Mouse (Mus musculus) forebrain, embryonic 14.5 days (tissue): ENCODE results near the gene H2-Q10. TPM values are rescaled to one million over a fixed set of nuclear protein-coding genes. Genes with fewer than 3 reads are reported as not detected.

Source experiments
- ATAC-seq: fragments of 200-750 bp; cut with Nextera tagmentation; 2 replicates; pipeline ENCODE4 v1.8.0; 2017; ENCODE audit warnings: mild to moderate bottlenecking, moderate library complexity
- DNase-seq: peaks from one replicate; pipeline ENCODE4 v3.0.0-alpha.2; 2015; ENCODE audit warnings: low spot score
- H3K27ac ChIP-seq: fragments of 300-500 bp; sonication (generic); 2 replicates; pipeline ENCODE4 v1.5.1; 2014; ENCODE audit warnings: low read depth, mild to moderate bottlenecking, control low read depth, low read length, moderate library complexity
- H3K27me3 ChIP-seq: fragments of 300-500 bp; sonication (generic); replicated peaks from 2 replicates; pipeline ENCODE4 v1.6.1; 2014; ENCODE audit warnings: low read length, control low read depth, mixed read lengths; ENCODE audit not compliant: control insufficient read depth, insufficient read depth
- H3K36me3 ChIP-seq: fragments of 300-500 bp; sonication (generic); 2 replicates; pipeline ENCODE4 v1.6.1; 2014; ENCODE audit warnings: low read length, control low read depth; ENCODE audit not compliant: control insufficient read depth, insufficient read depth
- H3K4me1 ChIP-seq: fragments of 300-500 bp; sonication (generic); 2 replicates; pipeline ENCODE4 v1.6.1; 2014; ENCODE audit warnings: antibody characterized with exemption, low read length, control low read depth; ENCODE audit not compliant: control insufficient read depth, insufficient read depth
- H3K4me2 ChIP-seq: fragments of 300-500 bp; sonication (generic); 2 replicates; pipeline ENCODE4 v1.6.1; 2014; ENCODE audit warnings: mild to moderate bottlenecking, control low read depth, low read length
- H3K4me3 ChIP-seq: fragments of 300-500 bp; sonication (generic); 2 replicates; pipeline ENCODE4 v1.5.1; 2014; ENCODE audit warnings: low read depth, low read length, control low read depth
- H3K9ac ChIP-seq: fragments of 300-500 bp; sonication (generic); 2 replicates; pipeline ENCODE4 v1.6.1; 2014; ENCODE audit warnings: mild to moderate bottlenecking, low read length, control low read depth, moderate library complexity
- H3K9me3 ChIP-seq: fragments of 300-500 bp; sonication (generic); replicated peaks from 2 replicates; pipeline ENCODE4 v1.6.1; 2016; ENCODE audit warnings: low read length, control low read depth, mixed read lengths; ENCODE audit not compliant: control insufficient read depth
- WGBS: fragments of 180-500 bp; shearing (Covaris S2); extraction: QIAGEN DNeasy Blood & Tissue Kit; methylation state at CpG from one replicate; pipeline ENCODE4 v1.1.7; 2014; 5-methylcytosine and 5-hydroxymethylcytosine counted together
- polyA plus RNA-seq: library from polyadenylated mRNA; unstranded; fragments of >200 nt; fragmentation: Nextera tagmentation; extraction: Ambion mirVana; gene quantifications from 2 replicates; pipeline ENCODE4 v1.2.1, GENCODE M21; 2014

Gene H2-Q10
- polyA plus RNA-seq, 1 experiment from 2014 or later: 0.23 TPM

DNA sequence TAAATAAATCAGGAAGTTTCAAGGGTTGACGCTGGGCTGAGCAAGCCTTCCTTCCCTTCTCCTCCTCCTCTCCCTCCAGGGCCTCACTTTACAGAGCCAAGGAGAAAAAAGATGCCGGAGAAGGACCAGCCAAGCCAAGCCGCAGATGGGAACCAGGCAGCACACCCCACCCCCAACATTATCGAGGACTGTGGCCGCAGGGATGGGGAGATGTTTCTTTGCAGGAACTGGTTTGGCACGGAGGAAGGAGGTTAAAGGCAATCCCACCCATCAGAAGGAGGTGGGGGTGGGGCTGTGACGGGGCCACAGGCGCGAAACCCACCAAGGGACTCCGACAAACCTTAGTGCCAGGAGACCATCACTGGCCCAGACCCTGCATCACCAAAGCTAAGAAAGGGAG lies 16.8 kb downstream of the H2-Q10 start:
- no peak overlapping the region for H3K27ac ChIP-seq
- H3K4me3 ChIP-seq: no peak overlapping the region
- H3K4me1 ChIP-seq: no peaks in the 10 kb centered on the region
- DNase-seq: no peak
- H3K4me2 ChIP-seq: no peak overlapping the region
- H3K36me3 ChIP-seq: no peaks in the 10 kb centered on the region
- no peak overlapping the region for H3K9ac ChIP-seq
- no peaks in the 10 kb centered on the region for H3K27me3 ChIP-seq
- no peak for ATAC-seq
- no peaks in the 10 kb centered on the region for H3K9me3 ChIP-seq
- 74% methylated on average over 10 of the region's 10 CpGs for WGBS

- Histone ChIP-seq H3K36me3 (no peaks in the 10 kb centered on the region), H3K27me3 (no peaks in the 10 kb centered on the region), H3K4me3 (no peak overlapping the region), H3K9me3 (no peaks in the 10 kb centered on the region), H3K27ac (no peak overlapping the region), H3K9ac (no peak overlapping the region), H3K4me1 (no peaks in the 10 kb centered on the region), H3K4me2 (no peak overlapping the region)
- 93% methylated on average over 2 of the region's 2 CpGs for whole genome bisulfite sequencing
- no peak for ATAC-seq
- no peak for DNase-seq
Measured at GRCm38 (mm10) chr17:35488041-35488440, 18.2 kb downstream of the H2-Q10 start.

GRCm38 (mm10) chr17:35490320-35490719 lies 20.4 kb downstream of the H2-Q10 start:
- WGBS: 27% methylated on average over 5 of the region's 5 CpGs
- ATAC-seq: no peak
- no peaks in the 10 kb centered on the region for H3K9me3 ChIP-seq
- H3K4me2 ChIP-seq: no peak overlapping the region
- H3K4me1 ChIP-seq: no peaks in the 10 kb centered on the region
- H3K27me3 ChIP-seq: no peaks in the 10 kb centered on the region
- H3K4me3 ChIP-seq: no peak overlapping the region
- H3K36me3 ChIP-seq: no peaks in the 10 kb centered on the region
- H3K27ac ChIP-seq: no peak overlapping the region
- H3K9ac ChIP-seq: no peak overlapping the region
- DNase-seq: no peak

DNA sequence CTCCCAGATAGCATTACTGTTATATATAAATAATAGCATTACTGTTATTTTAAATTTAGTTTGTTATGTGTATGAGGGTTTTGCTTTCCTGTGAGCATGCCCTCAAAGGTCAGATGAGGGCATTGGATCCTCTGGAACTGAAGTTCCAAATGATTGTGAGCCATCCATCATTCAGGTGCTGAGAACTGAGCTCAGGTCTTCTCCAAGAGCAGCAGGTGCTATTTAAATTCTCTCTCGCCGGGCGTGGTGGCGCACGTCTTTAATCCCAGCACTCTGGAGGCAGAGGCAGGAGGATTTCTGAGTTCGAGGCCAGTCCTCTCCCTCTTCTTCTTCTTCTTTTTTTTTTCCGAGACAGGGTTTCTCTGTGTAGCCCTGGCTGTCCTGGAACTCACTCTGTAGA lies 27.2 kb downstream of the H2-Q10 start:
- Histone ChIP-seq H3K36me3 (no peaks in the 10 kb centered on the region), H3K9ac (no peak overlapping the region), H3K4me1 (no peaks in the 10 kb centered on the region), H3K27me3 (no peaks in the 10 kb centered on the region), H3K9me3 (no peaks in the 10 kb centered on the region), H3K4me2 (no peak overlapping the region), H3K4me3 (no peak overlapping the region), H3K27ac (no peak overlapping the region)
- WGBS: 95% methylated on average over 7 of the region's 7 CpGs
- DNase-seq (no peak), ATAC-seq (no peak)

DNA sequence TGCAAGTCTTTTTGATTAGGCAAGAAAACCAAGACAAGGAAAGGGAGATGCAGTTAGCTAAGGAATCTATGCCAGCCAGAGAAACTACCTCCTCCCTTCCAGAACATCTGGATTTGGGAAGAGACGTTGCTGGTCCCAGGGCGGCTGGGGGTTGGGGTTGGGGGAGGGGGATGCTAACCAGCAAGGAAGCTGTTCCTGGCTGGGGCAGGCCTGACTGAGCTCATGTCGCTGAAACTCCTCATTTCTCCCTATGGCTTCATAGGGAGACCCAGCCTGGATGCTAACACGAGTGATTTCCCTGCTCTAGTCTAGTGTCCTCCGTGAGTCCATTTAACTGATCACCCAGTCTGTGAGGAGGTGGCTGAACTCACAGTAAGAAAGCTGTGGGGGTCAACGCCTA lies 32.3 kb downstream of the H2-Q10 start:
- Histone ChIP-seq H3K4me2 (no peak overlapping the region), H3K4me1 (no peaks in the 10 kb centered on the region), H3K36me3 (no peaks in the 10 kb centered on the region), H3K27ac (no peak overlapping the region), H3K27me3 (peaks cover 18% of the 10 kb centered on the region), H3K9ac (no peak overlapping the region), H3K4me3 (no peak overlapping the region), H3K9me3 (no peaks in the 10 kb centered on the region)
- 4% methylated on average over 5 of the region's 6 CpGs for WGBS
- no peak for ATAC-seq
- DNase-seq: no peak

- WGBS: 41% methylated on average over 5 of the region's 5 CpGs
- no peak overlapping the region for H3K4me2 ChIP-seq
- H3K4me1 ChIP-seq: no peaks in the 10 kb centered on the region
- no peak overlapping the region for H3K4me3 ChIP-seq
- H3K27me3 ChIP-seq: peaks cover 18% of the 10 kb centered on the region
- ATAC-seq: no peak
- H3K9ac ChIP-seq: no peak overlapping the region
- no peaks in the 10 kb centered on the region for H3K36me3 ChIP-seq
- H3K27ac ChIP-seq: no peak overlapping the region
- no peak for DNase-seq
- H3K9me3 ChIP-seq: no peaks in the 10 kb centered on the region
Measured at GRCm38 (mm10) chr17:35502762-35503161, 32.9 kb downstream of the H2-Q10 start.

- no peak for ATAC-seq
- Histone ChIP-seq H3K36me3 (no peaks in the 10 kb centered on the region), H3K4me3 (no peak overlapping the region), H3K9ac (no peak overlapping the region), H3K27me3 (peaks cover 18% of the 10 kb centered on the region), H3K4me1 (no peaks in the 10 kb centered on the region), H3K27ac (no peak overlapping the region), H3K9me3 (no peaks in the 10 kb centered on the region), H3K4me2 (no peak overlapping the region)
- no peak for DNase-seq
- WGBS: 18% methylated on average over 5 of the region's 5 CpGs
Measured at GRCm38 (mm10) chr17:35503849-35504248, 34.0 kb downstream of the H2-Q10 start.

- Histone ChIP-seq H3K9me3 (no peaks in the 10 kb centered on the region), H3K4me2 (no peak overlapping the region), H3K4me3 (no peak overlapping the region), H3K36me3 (no peaks in the 10 kb centered on the region), H3K4me1 (peaks cover 4% of the 10 kb centered on the region; the same call in 1 of the 2 replicates), H3K27me3 (peaks cover 18% of the 10 kb centered on the region), H3K9ac (no peak overlapping the region), H3K27ac (no peak overlapping the region)
- 16% methylated on average over 8 of the region's 8 CpGs for WGBS
- no peak for ATAC-seq
- no peak for DNase-seq
Measured at GRCm38 (mm10) chr17:35504628-35505481, 35.0 kb downstream of the H2-Q10 start.

DNA sequence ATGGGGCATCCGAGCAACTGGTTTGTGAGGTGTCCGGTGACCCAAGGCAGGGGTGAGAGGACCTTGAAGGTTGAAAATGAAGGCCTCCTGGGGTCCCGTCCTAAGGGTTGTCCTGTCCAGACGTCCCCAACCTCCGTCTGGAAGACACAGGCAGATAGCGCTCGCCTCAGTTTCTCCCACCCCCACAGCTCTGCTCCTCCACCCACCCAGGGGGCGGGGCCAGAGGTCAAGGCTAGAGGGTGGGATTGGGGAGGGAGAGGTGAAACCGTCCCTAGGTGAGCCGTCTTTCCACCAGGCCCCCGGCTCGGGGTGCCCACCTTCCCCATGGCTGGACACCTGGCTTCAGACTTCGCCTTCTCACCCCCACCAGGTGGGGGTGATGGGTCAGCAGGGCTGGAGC lies 35.9 kb downstream of the H2-Q10 start, which contains the start of gene Pou5f1:
Gene Pou5f1, plus strand, starts transcription at position 243 of the 400 bp plus-strand sequence.
- no peaks in the 10 kb centered on the region for H3K9me3 ChIP-seq
- 32% methylated on average over 13 of the region's 13 CpGs for WGBS
- DNase-seq (no peak), ATAC-seq (no peak)
- H3K9ac ChIP-seq: no peak within 1 kb of the TSS
- no peak within 1 kb of the TSS for H3K4me3 ChIP-seq
- peaks cover 4% of the 10 kb centered on the region; the same call in 1 of the 2 replicates for H3K4me1 ChIP-seq
- no peak within 1 kb of the TSS for H3K27ac ChIP-seq
- peaks cover 18% of the 10 kb centered on the region for H3K27me3 ChIP-seq
- H3K36me3 ChIP-seq: no peaks in the 10 kb centered on the region
- no peak within 1 kb of the TSS for H3K4me2 ChIP-seq
